Mouse (Mus musculus) layer of hippocampus, adult 9-10 months (tissue): ENCODE measurements around the gene Dennd2a.

Experiments
- DNase-seq: peaks from one replicate; pipeline ENCODE4 v3.0.0; 2022; ENCODE audit warnings: low spot score

The Dennd2a gene

DNA sequence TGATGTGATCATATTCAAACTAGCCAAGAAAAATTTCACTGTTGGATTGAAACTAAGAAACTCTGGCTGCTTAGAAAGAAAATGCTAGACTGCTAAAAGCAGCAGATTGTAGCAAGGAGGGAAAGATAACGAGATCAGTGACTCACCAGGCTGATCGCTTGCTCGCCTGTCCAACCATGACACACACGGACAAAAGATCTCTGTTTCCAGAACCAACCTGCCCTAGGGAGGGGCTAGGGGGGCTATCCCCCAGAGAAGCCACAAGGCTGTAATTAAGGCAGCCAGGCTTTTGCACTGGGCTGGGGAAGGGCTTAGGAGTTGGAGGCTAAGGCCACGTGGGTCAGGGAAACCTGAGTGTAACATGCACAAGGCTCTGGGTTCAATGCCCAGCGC is 41.9 kb downstream of the Dennd2a start:
- DNase-seq: no peak

DNA sequence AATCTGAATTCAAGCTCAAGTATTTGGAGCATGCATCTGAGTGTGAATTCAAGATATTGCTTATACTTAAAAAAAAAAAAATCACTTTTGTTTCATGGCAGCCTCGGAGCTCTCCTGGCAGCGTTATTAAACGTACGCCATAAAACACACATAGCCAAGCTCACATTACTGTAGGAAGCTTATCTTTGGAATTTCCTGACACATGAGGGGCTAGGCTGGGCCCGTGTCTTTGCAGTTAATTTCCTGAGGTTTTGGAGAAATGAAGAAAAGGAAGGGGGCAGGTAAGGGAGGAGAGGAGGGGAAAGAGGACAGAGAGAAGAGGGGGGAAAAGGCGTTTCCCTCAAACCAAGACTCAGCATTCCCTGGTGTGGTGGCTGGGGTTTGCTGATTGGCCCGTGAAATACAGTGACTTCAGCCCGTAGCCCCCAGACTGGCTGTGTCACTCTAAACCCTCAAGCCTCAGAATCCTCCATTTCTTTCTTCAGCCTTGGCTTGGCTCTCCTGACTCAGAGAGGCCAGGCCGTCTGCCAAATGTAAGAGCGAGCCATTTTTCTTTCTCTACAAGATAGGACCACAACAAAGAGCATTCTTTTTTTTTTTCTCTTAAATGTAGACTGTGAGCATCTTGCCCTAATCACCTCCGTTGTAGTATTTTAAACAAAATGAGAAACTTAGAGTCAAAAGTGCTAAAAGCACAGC is 42.5 kb downstream of the Dennd2a start:
- DNase-seq: no peak

GRCm38 (mm10) chr6:39503476-39503875 is 54.2 kb downstream of the Dennd2a start:
- no peak for DNase-seq

DNA sequence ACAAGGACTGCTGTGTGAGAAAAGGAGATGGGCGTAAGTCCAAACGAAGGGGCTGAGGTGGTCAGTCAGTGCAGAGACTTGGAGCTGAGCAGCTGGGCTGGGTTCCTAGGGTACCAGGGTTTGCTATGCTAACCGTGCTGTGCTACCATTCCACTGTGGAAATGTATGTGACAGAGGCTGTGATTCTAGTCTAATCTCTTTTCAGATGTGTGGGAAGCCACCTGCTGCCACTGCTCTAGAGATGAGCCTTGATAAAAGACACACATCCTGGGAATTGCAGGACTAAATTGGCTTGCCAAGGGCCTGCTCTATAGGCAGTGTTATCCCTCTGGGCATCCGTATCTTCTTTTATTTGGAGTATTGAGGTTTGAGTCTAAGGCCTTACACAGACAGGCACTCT is 60.5 kb downstream of the Dennd2a start:
- no peak for DNase-seq

DNA sequence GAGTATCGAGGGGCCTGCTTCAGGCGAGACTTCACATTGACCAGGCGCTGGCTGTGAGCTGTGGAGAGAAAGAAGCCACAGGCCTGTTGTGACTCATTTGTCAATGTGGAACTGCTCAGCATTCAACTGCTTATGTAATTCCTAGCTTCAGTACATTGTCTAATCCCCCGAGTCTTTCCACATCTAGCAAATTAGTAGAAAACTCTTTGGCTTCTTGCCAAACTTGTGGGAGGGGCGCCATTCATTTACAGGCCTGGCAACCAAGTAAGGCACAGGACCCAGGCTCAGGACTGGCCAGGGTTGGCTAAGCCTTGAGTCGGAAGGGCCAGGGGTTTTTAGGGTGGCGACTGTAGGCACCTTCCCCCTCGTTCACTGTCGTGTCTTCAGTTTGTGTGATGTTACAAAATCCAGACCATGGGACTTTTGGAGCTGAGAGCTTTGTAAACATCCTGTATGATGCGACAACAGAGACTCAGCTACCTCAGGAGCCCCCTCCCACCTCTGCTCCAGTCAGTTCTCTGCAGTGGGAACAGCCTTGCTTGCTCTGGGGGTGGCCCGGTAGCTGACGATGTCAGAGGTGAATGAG is 64.4 kb downstream of the Dennd2a start:
- DNase-seq: peak; percentile 61

DNA sequence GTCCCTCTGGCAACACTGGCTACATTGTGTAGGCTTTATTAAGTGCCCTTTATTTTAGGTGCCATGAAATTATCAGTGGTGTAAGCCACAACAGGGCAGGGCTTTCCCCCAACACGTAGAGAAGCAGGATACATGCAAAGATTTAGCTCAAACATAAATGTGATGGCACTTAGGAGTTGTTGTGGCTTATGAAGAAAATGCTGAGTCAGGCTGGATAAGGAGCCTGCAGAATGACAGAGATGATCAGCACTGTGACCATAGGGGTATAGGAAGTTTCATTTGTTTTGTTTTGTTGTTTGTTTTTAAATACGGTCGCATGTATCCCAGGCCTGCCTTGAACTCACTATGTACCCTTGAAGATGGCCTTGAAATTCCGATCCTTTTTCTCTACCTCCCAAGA is 65.5 kb downstream of the Dennd2a start:
- DNase-seq: no peak

DNA sequence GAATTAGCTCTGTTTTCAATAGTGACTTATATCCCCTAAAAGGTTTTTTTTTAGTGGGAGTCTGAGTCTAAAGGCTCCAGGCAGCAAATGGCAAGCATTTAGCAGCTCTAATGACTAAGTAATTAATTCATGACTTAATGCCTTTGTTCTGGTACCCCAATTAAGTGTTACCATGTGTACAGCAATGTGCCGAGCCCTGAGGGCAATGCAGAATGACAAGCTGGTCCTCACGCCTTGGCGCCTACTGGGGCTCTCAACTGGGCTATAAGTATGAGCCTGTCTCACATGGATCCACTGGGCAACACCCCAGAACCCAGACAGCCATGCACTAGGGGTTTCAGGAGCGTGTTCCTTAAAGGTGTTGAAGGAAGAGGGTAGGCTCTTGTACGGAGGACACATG is 66.5 kb downstream of the Dennd2a start:
- DNase-seq: no peak

- DNase-seq: no peak
Measured at GRCm38 (mm10) chr6:39488292-39488691, 69.4 kb downstream of the Dennd2a start.

- DNase-seq: no peak
Measured at GRCm38 (mm10) chr6:39483656-39484055, 74.0 kb downstream of the Dennd2a start.

DNA sequence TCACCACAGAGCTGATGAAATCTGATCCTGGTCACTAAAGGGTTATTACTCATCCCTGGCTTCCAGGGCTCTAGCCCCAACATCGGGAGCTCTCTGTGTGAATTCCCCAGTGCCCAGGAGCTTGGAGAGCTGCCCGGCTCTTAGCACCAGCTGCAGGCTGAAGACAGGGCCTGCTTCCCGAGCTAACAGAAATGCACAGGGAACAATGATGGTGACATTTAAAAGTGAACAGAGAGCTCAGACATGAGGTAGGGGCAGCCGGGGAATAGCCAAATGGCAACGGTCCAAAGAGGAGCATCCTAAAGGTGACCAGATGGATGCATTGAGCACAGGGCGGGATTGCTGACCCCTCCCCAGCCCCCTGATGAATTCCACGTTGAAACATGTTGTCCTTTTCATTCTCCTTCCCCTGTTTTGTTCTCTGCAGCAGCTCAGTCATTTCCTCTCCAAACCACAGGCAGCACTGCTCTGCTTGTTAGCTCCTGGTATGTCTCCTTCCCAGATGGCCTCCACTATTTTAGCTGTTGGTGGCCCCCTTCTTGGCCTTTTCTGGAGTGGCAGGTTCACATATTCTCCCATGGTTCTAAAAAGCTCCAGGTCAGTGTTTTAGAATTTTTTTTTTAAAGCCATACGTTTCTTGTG is 79.0 kb downstream of the Dennd2a start:
- no peak for DNase-seq

- DNase-seq: no peak
Measured at GRCm38 (mm10) chr6:39476617-39477016, 81.0 kb downstream of the Dennd2a start.

GRCm38 (mm10) chr6:39474424-39474823 is 83.2 kb downstream of the Dennd2a start:
- DNase-seq: no peak

DNA sequence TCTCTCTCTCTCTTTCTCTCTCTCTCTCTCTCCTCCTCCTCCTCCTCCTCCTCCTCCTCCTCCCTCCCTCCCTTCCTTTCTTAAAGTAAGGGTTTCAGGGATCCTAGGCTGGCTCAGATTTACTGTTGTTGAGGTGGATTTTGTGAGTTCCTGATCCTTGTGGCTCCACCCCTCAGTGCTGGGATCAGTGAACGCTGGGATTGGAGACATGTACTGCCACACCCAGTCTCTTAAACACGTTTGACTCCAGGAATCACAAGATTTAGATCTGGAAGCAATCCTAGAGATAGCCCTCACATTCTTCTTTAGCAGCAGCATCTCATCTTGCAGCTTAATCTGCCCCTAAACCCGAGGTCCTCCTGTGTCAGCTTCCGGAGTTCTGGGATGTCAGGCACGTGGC is 84.8 kb downstream of the Dennd2a start:
- no peak for DNase-seq

- no peak for DNase-seq
Measured at GRCm38 (mm10) chr6:39472271-39472670, 85.4 kb downstream of the Dennd2a start.

DNA sequence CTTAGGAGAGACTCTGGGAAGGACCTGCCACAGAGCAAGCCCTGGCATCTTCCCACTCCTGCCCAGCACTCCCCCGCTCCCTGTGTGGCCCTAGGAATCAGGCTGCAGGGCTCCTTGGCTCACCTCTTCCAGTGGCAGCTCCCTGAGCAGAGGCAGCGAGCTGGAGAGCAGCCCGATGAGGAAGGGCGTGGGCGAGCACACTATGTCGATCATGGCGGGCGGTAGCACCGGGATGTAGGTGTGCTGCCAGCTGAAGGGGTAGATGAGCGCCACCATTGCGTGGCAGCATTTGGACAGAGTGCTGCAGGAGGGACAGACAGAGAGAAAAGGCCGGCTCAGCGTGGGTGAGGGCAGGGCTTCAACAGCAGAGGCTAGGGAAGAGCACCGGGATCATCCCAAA is 87.6 kb downstream of the Dennd2a start:
- DNase-seq: no peak

DNA sequence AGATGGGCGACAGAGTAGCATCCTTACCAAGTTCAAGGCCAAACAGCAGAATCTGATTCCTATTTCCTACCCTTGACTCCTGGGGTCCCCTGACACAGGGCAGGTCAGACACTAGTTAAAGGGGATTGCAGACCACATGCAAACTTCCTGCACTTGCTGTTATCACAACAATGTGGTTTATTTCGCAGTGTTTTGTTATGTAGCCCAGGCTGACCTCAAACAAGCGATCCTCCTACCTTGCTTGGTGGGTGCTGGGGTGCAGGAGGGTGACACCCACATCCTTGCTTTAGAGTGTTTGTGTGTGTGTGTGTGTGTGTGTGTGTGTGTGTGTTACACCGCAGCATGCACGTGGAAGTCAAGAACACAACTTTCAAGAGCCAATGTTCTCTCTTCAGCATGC is 88.2 kb downstream of the Dennd2a start:
- no peak for DNase-seq

DNA sequence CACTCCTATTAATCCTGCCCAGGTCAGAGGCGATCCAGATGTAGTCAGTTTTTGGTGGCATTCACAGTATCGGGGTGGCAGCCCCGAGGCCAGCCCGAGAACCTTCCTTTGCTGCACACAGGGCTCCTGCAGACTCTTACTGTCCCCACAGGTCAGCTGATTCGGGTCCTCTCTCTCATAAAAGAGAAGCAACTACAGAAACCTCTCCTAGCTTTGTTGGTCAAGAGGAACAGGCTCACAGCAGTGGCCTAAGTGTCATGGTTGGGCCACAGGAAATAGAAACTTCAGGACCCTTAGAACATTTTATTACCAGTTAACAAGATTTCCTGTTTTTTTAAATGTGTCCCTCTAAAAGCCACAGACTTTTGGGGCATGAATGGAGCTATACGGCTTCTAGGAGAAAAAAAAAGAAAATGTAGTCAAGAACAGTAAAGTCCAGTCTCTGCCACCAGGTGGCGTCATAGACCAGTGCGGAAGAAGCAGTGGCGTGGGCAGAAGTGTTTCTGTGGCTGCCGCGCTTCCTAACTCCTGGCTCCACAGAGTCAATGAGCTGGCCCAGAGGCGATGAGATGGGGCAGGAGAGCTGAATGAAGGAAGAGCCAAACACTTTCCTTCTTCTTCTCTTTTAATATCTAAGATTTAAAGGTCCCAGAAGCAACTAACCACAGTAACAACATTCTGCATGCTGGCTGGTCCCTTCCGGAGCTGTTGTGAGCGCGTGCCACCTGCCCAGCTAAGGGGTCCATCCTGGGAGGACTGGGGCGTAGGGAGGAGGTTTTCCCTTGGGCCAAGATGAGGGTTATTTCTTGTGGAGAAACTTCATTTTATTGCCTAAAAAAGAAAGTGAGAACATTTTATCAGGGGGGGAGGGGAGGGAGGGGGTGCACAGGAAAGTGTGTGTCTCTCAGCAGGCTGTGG is 94.8 kb downstream of the Dennd2a start:
- DNase-seq: peak; percentile 47

- DNase-seq: no peak
Measured at GRCm38 (mm10) chr6:39460040-39460439, 97.6 kb downstream of the Dennd2a start.

DNA sequence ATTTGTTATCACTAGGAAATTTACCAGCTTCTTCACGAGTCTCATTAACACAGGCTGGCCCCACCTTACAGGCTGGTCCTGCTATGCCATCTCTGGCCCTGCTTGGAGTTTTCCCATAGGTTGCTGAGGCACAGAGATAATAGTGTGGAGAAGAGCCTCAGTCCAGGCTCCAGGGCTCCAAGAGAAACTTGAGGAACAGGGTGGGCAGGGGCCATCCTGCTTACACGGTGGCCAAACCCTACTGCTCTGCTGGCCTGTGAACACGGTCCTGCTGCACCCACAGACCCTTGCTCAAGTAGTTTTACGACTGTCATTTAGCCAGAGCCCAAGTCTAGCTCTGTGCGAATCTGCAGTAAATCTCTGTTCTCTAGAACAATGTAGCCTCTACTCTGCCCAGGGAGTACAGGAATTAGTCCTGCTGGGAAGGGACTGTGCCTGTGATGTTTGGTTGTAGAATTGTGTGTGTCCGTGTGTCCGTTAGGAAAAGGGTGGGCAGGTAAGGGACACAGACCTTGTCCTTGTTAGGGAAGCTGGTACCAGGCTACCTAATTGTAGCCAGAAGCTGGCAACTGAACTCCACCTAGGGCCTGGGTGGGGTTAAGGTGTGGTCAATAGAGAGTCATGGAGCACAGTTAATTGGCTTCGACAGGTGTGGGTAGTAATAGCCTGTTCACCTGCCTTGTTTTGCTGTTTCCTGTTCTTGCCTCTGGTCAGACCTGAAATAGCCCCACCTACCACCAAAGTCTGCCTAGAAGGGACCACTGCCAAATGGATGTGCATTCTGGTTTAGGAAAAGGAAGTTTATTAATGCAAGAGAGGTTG is 102.1 kb downstream of the Dennd2a start:
- DNase-seq: no peak

DNA sequence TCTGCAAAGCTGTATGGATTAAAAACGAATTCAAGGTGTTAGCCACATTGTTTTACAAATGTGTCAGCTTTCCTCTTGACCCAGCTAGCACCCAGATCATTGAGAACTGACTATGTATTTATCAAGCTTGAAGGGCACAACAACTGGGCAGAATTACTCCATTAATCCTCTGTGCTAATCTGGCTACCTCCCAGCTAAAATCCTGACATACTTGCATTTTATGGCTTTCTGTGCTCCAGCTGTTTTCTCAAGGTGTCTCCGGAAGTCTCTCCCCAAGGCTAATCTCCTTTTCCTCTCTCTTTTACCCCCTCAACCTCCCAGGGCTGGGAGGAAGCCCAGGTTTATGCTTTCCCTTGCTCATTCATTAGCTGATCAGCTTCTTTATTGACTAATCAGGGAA is 103.1 kb downstream of the Dennd2a start:
- DNase-seq: no peak

GRCm38 (mm10) chr6:39453564-39453963 is 104.1 kb downstream of the Dennd2a start:
- DNase-seq: no peak

DNA sequence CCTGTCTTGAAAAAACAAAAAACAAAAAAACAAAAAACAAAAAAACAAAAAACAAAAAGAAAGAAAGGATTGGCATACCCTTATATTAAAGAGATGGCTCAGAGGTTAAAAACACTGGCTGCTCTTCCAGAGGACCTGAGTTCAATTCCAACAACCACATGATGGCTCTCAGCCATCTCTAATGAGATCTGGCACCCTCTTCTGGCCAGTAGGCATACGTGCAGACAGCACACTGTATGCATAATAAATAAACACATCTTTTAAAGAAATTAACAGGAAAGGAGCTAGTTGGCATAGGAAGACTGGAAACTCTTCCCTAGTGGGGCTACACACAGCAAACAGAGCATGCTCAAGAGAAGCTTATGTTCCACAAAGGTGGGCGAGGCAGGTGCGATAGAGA is 106.6 kb downstream of the Dennd2a start:
- no peak for DNase-seq
